In genomic region chr10:61273844-61274215, GRCm38 (mm10) we compare ENCODE assay signal across 8 mouse cellular contexts. TPM values are rescaled to one million over a fixed set of nuclear protein-coding genes. Genes with fewer than 3 reads are reported as not detected.
DNase-seq lines count a peak whose midpoint lies in the region; ATAC-seq lines count a peak whose summit lies in the region.

No protein-coding gene starts in this region.

- H3K9ac ChIP-seq in kidney, embryonic 16.5 days (replicated peaks; ENCODE audit: low read length), result peak overlapping the region; percentile 75
- H3K9ac ChIP-seq in hindbrain, embryonic 13.5 days, result peak overlapping the region; percentile 69; the same call in 1 of the 2 replicates

- H3K27ac ChIP-seq in kidney, embryonic 16.5 days (ENCODE audit: low read length), result no peak overlapping the region
- no peak overlapping the region for H3K27ac ChIP-seq in hindbrain, embryonic 13.5 days

- H3K36me3 ChIP-seq in kidney, embryonic 16.5 days (ENCODE audit: insufficient read depth, low read length), result no peaks in the 10 kb centered on the region
- no peaks in the 10 kb centered on the region for H3K36me3 ChIP-seq in hindbrain, embryonic 13.5 days

- DNase-seq in kidney, adult 8-10 months, result no peak
- DNase-seq in gastrocnemius, adult 18-20 months (ENCODE audit: low spot score), result peak; percentile 66
- peak; percentile 57 for DNase-seq in lung, postnatal 36 days
- DNase-seq in cerebellum, postnatal 4 days (ENCODE audit: low spot score in 2 of 2), result no peak
- no peak for DNase-seq in urinary bladder, adult 2 months (ENCODE audit: low spot score)
- no peak for DNase-seq in left cerebral cortex, adult 11 months (ENCODE audit: low spot score)

- peaks cover 24% of the 10 kb centered on the region for H3K4me1 ChIP-seq in kidney, embryonic 16.5 days (ENCODE audit: insufficient read depth, low read length)
- peaks cover 18% of the 10 kb centered on the region for H3K4me1 ChIP-seq in hindbrain, embryonic 13.5 days (replicated peaks)

- ATAC-seq in kidney, embryonic 16.5 days (ENCODE audit: low FRiP score, low TSS enrichment), result no peak
- ATAC-seq in hindbrain, embryonic 13.5 days (ENCODE audit: low FRiP score), result no peak

- H3K9me3 ChIP-seq in kidney, embryonic 16.5 days (ENCODE audit: low read length), result no peaks in the 10 kb centered on the region
- H3K9me3 ChIP-seq in hindbrain, embryonic 13.5 days, result no peaks in the 10 kb centered on the region

- WGBS in kidney, embryonic 16.5 days, result 52% methylated on average over 7 of the region's 7 CpGs
- 58% methylated on average over 7 of the region's 7 CpGs for WGBS in hindbrain, embryonic 13.5 days

- no peaks in the 10 kb centered on the region for H3K27me3 ChIP-seq in kidney, embryonic 16.5 days (ENCODE audit: insufficient read depth, low read length)
- H3K27me3 ChIP-seq in hindbrain, embryonic 13.5 days, result peaks cover 54% of the 10 kb centered on the region

- peak overlapping the region; percentile 96 for H3K4me2 ChIP-seq in kidney, embryonic 16.5 days (replicated peaks; ENCODE audit: low read depth, low read length)
- peak overlapping the region; percentile 92 for H3K4me2 ChIP-seq in hindbrain, embryonic 13.5 days

- peak overlapping the region; percentile 63 for H3K4me3 ChIP-seq in kidney, embryonic 16.5 days (ENCODE audit: low read length)
- H3K4me3 ChIP-seq in hindbrain, embryonic 13.5 days, result peak overlapping the region; percentile 55

RNA-seq across cellular contexts. Expression of gene Adamts14, which starts 0.6 kb away (rescaled TPM):
- 1.6 and 2.0 TPM in 2 replicates for polyA plus RNA-seq in kidney, embryonic 16.5 days (2015; fragmentation: Nextera tagmentation; extraction: Ambion mirVana)
- 1 to 10 TPM in 1 of 2 experiments, under 1 TPM in 1; 0.88 to 1.2 TPM for total RNA-seq in gastrocnemius, adult 18-20 months (2021)
- polyA plus RNA-seq in hindbrain, embryonic 13.5 days (2015; fragmentation: Nextera tagmentation; extraction: Ambion mirVana), result 0.14 and 0.31 TPM in 2 replicates
- polyA plus RNA-seq in urinary bladder, adult 2 months (2012; rRNA removed), result 1.3 and 1.9 TPM in 2 replicates

RNA-seq across cellular contexts. Expression of gene Prf1, which starts 23.8 kb away (rescaled TPM):
- polyA plus RNA-seq in kidney, embryonic 16.5 days (2015; fragmentation: Nextera tagmentation; extraction: Ambion mirVana), result not detected in 2 replicates
- not detected for total RNA-seq in gastrocnemius, adult 18-20 months (2021)
- 0.06 TPM in 1 of 2 replicates, not detected in the other for polyA plus RNA-seq in hindbrain, embryonic 13.5 days (2015; fragmentation: Nextera tagmentation; extraction: Ambion mirVana)
- polyA plus RNA-seq in urinary bladder, adult 2 months (2012; rRNA removed), result 0.74 and 0.94 TPM in 2 replicates

Comparison
In these comparisons a context has a peak if more than half of its experiments do, and no peak if none do; other contexts are left out.
1. DNase-seq: peak in gastrocnemius, adult 18-20 months (single experiment) and lung, postnatal 36 days (single experiment); none in kidney, adult 8-10 months (0 of 2), cerebellum, postnatal 4 days (0 of 2), urinary bladder, adult 2 months (single experiment) and left cerebral cortex, adult 11 months (single experiment).